Mouse (Mus musculus): ENCODE measurements at regions not wholly inside any gene's neighbourhood (a gene's known extent, or its start where the extent isn't known, plus 50 kb on each side); places are given as distances from the start of the nearest gene placed in this dataset.
A peak's percentile ranks its signal among the peaks of the same experiment; 100 is the strongest.
"Not testable (repeated sequence)": the region's sequence is repeated elsewhere in the genome, so short reads cannot be mapped to it uniquely, and the experiment has no call there.

GRCm38 (mm10) chr1:83970641-83971285 is 393.2 kb downstream of the Pid1 start:
- no peak for DNase-seq

- not testable (repeated sequence) for DNase-seq
Measured at GRCm38 (mm10) chr1:83964631-83965030, 399.3 kb downstream of the Pid1 start.

- DNase-seq: no peak
Measured at GRCm38 (mm10) chr1:83961761-83962160, 402.2 kb downstream of the Pid1 start.

- DNase-seq: peak; percentile 39
Measured at GRCm38 (mm10) chr1:83959756-83960155, 404.2 kb downstream of the Pid1 start.

- DNase-seq: no peak
Measured at GRCm38 (mm10) chr1:83922900-83923299, 441.1 kb downstream of the Pid1 start.

- no peak for DNase-seq
Measured at GRCm38 (mm10) chr1:83915454-83915853, 448.5 kb downstream of the Pid1 start.

- no peak for DNase-seq
Measured at GRCm38 (mm10) chr1:83907347-83907746, 456.6 kb downstream of the Pid1 start.

GRCm38 (mm10) chr1:83906906-83907305 is 457.1 kb downstream of the Pid1 start:
- peak; percentile 29 for DNase-seq

GRCm38 (mm10) chr1:83900135-83900534 is 463.8 kb downstream of the Pid1 start:
- no peak for DNase-seq

GRCm38 (mm10) chr1:83896650-83897049 is 467.3 kb downstream of the Pid1 start:
- no peak for DNase-seq

- no peak for DNase-seq
Measured at GRCm38 (mm10) chr1:83879109-83879399, 471.1 kb upstream of the Sphkap start.

GRCm38 (mm10) chr1:83878330-83879108 is 470.5 kb upstream of the Sphkap start:
- DNase-seq: no peak

GRCm38 (mm10) chr1:83870853-83871567 is 463.0 kb upstream of the Sphkap start:
- no peak for DNase-seq

- no peak for DNase-seq
Measured at GRCm38 (mm10) chr1:83869046-83869445, 461.0 kb upstream of the Sphkap start.

- DNase-seq: no peak
Measured at GRCm38 (mm10) chr1:83862541-83862940, 454.5 kb upstream of the Sphkap start.

- no peak for DNase-seq
Measured at GRCm38 (mm10) chr1:83862128-83862527, 454.1 kb upstream of the Sphkap start.

GRCm38 (mm10) chr1:83859732-83860424 is 451.9 kb upstream of the Sphkap start:
- DNase-seq: no peak

- DNase-seq: no peak
Measured at GRCm38 (mm10) chr1:83853996-83854395, 446.0 kb upstream of the Sphkap start.

- DNase-seq: no peak
Measured at GRCm38 (mm10) chr1:83851081-83851480, 443.1 kb upstream of the Sphkap start.

GRCm38 (mm10) chr1:83848414-83848813 is 440.4 kb upstream of the Sphkap start:
- no peak for DNase-seq

GRCm38 (mm10) chr1:83847992-83848391 is 440.0 kb upstream of the Sphkap start:
- DNase-seq: no peak

GRCm38 (mm10) chr1:83844827-83845379 is 436.9 kb upstream of the Sphkap start:
- no peak for DNase-seq

Measured in adrenal gland, postnatal 14 days (tissue).